In the genomic region with DNA sequence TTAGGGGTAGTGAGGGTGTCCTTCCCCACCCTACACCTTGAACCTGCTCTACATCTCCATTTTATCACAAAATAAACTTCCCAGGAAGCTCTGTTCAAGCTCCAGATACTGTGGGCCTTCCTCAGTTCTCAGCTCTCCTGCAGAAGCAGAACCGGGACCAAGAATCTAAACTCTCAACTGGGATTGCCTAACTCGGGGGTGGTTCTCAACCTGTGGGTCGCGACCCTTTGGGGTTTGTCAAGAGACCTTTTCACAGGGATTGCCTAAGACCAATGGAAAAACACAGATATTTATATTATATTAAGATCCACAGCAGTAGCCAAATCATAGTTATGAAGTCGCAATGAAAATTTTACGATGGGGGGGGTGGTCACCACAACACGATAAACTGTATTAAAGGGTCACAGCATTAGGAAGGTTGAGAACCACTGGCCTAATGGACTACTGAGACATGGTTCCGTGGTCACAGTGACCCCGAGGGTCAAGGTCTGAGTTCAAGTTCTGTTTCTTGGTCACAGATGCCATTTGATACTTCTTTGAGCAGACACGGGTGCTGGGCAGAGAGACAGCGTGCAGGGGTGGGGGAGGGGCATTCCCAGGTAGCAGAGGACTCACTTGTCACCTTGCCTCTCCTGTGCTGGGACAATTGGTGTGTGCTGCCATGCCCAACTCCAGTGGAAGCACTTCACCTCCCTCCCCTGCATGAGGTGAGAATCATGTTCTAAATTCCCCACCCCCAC, we compare ENCODE assay signal across 16 mouse cellular contexts. TPM values are rescaled to one million over a fixed set of nuclear protein-coding genes. Genes with fewer than 3 reads are reported as not detected.
DNase-seq lines count a peak whose midpoint lies in the region; ATAC-seq and TF ChIP-seq lines count a peak whose summit lies in the region.
"Had no signal": no experiment of that assay in that cellular context is flagged by ENCODE, and none has a peak within 500 bp of the region (broad histone marks: within the 10 kb centered on the region; RNA-seq: fewer than 3 reads in every experiment).

No protein-coding gene starts in this region.

- no peak for TF ChIP-seq CTCF in heart, adult 2 months (IDR thresholded peaks at IDR 0.05)

- no peaks in the 10 kb centered on the region for H3K36me3 ChIP-seq in heart, adult 2 months (ENCODE audit: control insufficient read depth, insufficient read depth, low read length)
- no peaks in the 10 kb centered on the region for H3K36me3 ChIP-seq in intestine, embryonic 16.5 days (ENCODE audit: control insufficient read depth, insufficient read depth, low read length)
- no peaks in the 10 kb centered on the region for H3K36me3 ChIP-seq in liver, embryonic 12.5 days
- H3K36me3 ChIP-seq: heart, embryonic 10.5 days had no signal

- TF ChIP-seq POLR2A in heart, adult 2 months (IDR thresholded peaks at IDR 0.05; ENCODE audit: insufficient read depth, low read depth, low read length) = no peak

- no peak overlapping the region for H3K4me2 ChIP-seq in intestine, embryonic 16.5 days (ENCODE audit: low read depth, low read length)
- H3K4me2 ChIP-seq in liver, embryonic 12.5 days = no peak overlapping the region

- peaks cover 11% of the 10 kb centered on the region for H3K4me1 ChIP-seq in heart, adult 2 months (ENCODE audit: control insufficient read depth, insufficient read depth, low read length)
- peaks cover 18% of the 10 kb centered on the region for H3K4me1 ChIP-seq in intestine, embryonic 16.5 days (ENCODE audit: control insufficient read depth, insufficient read depth, low read length)
- peaks cover 27% of the 10 kb centered on the region for H3K4me1 ChIP-seq in liver, embryonic 12.5 days

- peak overlapping the region; percentile 21; the same call in 1 of the 2 replicates for H3K27ac ChIP-seq in heart, adult 2 months
- H3K27ac ChIP-seq in intestine, embryonic 16.5 days (ENCODE audit: low read length) = peak overlapping the region; percentile 69; the same call in 1 of the 2 replicates
- H3K27ac ChIP-seq in liver, embryonic 12.5 days = no peak overlapping the region

- ATAC-seq in intestine, embryonic 16.5 days = peak; percentile 18; the same call in 1 of the 2 replicates
- 0 out of 2 replicates have a peak, but pooled peaks have one; percentile 15 for ATAC-seq in liver, embryonic 12.5 days
- ATAC-seq: activated CD4-positive, CD25-positive, alpha-beta regulatory T cell, adult 4 months; hindbrain, postnatal 0 days had no signal

- no peaks in the 10 kb centered on the region for H3K9me3 ChIP-seq in intestine, embryonic 16.5 days (ENCODE audit: control insufficient read depth, low read length)
- H3K9me3 ChIP-seq in liver, embryonic 12.5 days (replicated peaks) = no peaks in the 10 kb centered on the region
- H3K9me3 ChIP-seq: heart, embryonic 10.5 days had no signal

- DNase-seq in heart, adult 2 months = no peak
- no peak for DNase-seq in heart, postnatal 25 days (ENCODE audit: low spot score)
- peak; percentile 40 to 67 for DNase-seq in lung, adult 18-20 months
- DNase-seq in lung, postnatal 4 days = no peak
- DNase-seq in ovary, postnatal 14 days (ENCODE audit: low spot score) = no peak
- no peak for DNase-seq in yolk sac, embryonic 10.5 days (ENCODE audit: low spot score)
- DNase-seq: gastrocnemius, postnatal 10 days; retina, postnatal 1 day; thymus, postnatal 14 days had no signal

- H3K79me2 ChIP-seq in heart, adult 2 months (replicated peaks; ENCODE audit: control insufficient read depth, insufficient read depth, low read length) = no peaks in the 10 kb centered on the region

- no peak overlapping the region for H3K4me3 ChIP-seq in heart, adult 2 months
- H3K4me3 ChIP-seq in intestine, embryonic 16.5 days (ENCODE audit: low read length) = no peak overlapping the region
- H3K4me3 ChIP-seq in liver, embryonic 12.5 days = no peak overlapping the region
- H3K4me3 ChIP-seq: heart, embryonic 10.5 days had no signal

- WGBS in heart, adult 2 months = 76% methylated on average over 11 of the region's 11 CpGs
- 75% methylated on average over 11 of the region's 11 CpGs for WGBS in intestine, embryonic 16.5 days
- 66% methylated on average over 11 of the region's 11 CpGs for WGBS in liver, embryonic 12.5 days (ENCODE audit: insufficient replicate concordance)

- TF ChIP-seq EP300 in heart, adult 2 months (IDR thresholded peaks at IDR 0.05; ENCODE audit: insufficient read depth, low read depth, low read length) = no peak

- intact Hi-C loops in heart, adult 2 months (cut with DNase I) = loop anchor here (2.0 kb wide), 1 partner anchor 14 kb away; no protein-coding TSS in a partner anchor
- intact Hi-C loops in heart, postnatal 25 days (cut with DNase I) = no loop called here

- H3K27me3 ChIP-seq in heart, adult 2 months (ENCODE audit: control insufficient read depth, insufficient read depth, low read length) = no peaks in the 10 kb centered on the region
- no peaks in the 10 kb centered on the region for H3K27me3 ChIP-seq in intestine, embryonic 16.5 days (replicated peaks; ENCODE audit: control insufficient read depth, insufficient read depth, low read length)
- H3K27me3 ChIP-seq in liver, embryonic 12.5 days (replicated peaks) = no peaks in the 10 kb centered on the region; the same call in 1 of the 2 replicates

- no peak overlapping the region for H3K9ac ChIP-seq in heart, adult 2 months (ENCODE audit: low read depth, low read length)
- no peak overlapping the region for H3K9ac ChIP-seq in intestine, embryonic 16.5 days (ENCODE audit: low read depth, low read length)
- no peak overlapping the region for H3K9ac ChIP-seq in liver, embryonic 12.5 days

RNA-seq across cellular contexts. Expression of gene C130074G19Rik, which starts 12.2 kb away (rescaled TPM):
- 10 to 100 TPM; 13.5 to 18.8 TPM for total RNA-seq in heart, adult 2 months (2021)
- 7.3 and 10.7 TPM in 2 replicates for polyA plus RNA-seq in heart, adult 2 months (2012; rRNA removed)
- total RNA-seq in heart, postnatal 25 days (2021) = 10 to 100 TPM; 17.4 to 18.0 TPM
- 1.8 and 2.0 TPM in 2 replicates for polyA plus RNA-seq in intestine, embryonic 16.5 days (2015; fragmentation: Nextera tagmentation; extraction: Ambion mirVana)
- 1.2 and 1.3 TPM in 2 replicates for polyA plus RNA-seq in liver, embryonic 12.5 days (2016; fragmentation: Nextera tagmentation; extraction: Ambion mirVana)
- total RNA-seq: CH12.LX had no signal
- polyA plus RNA-seq: activated CD4-positive, CD25-positive, alpha-beta regulatory T cell, adult 4 months had no signal

RNA-seq across cellular contexts. Expression of gene Marc2, which starts 24.6 kb away (rescaled TPM):
- total RNA-seq in heart, adult 2 months (2021) = 100 to 1,000 TPM; 106 to 146 TPM
- 41.6 and 56.6 TPM in 2 replicates for polyA plus RNA-seq in heart, adult 2 months (2012; rRNA removed)
- 100 to 1,000 TPM; 106 to 111 TPM for total RNA-seq in heart, postnatal 25 days (2021)
- polyA plus RNA-seq in intestine, embryonic 16.5 days (2015; fragmentation: Nextera tagmentation; extraction: Ambion mirVana) = 404 and 475 TPM in 2 replicates
- polyA plus RNA-seq in liver, embryonic 12.5 days (2016; fragmentation: Nextera tagmentation; extraction: Ambion mirVana) = 171 and 178 TPM in 2 replicates

RNA-seq across cellular contexts. Expression of gene Marc1, which starts 59.7 kb away (rescaled TPM):
- total RNA-seq in heart, adult 2 months (2021) = not detected
- polyA plus RNA-seq in heart, adult 2 months (2012; rRNA removed) = 0.20 and 0.41 TPM in 2 replicates
- not detected for total RNA-seq in heart, postnatal 25 days (2021)
- polyA plus RNA-seq in intestine, embryonic 16.5 days (2015; fragmentation: Nextera tagmentation; extraction: Ambion mirVana) = 1.1 and 1.5 TPM in 2 replicates
- polyA plus RNA-seq in liver, embryonic 12.5 days (2016; fragmentation: Nextera tagmentation; extraction: Ambion mirVana) = 7.2 and 7.3 TPM in 2 replicates
- total RNA-seq: CH12.LX had no signal
- polyA plus RNA-seq: activated CD4-positive, CD25-positive, alpha-beta regulatory T cell, adult 4 months; forebrain, embryonic 14.5 days had no signal

Comparison
In these comparisons a context has a peak if more than half of its experiments do, and no peak if none do; other contexts are left out.
1. DNase-seq: peak in lung, adult 18-20 months (2 of 2); none in heart, adult 2 months (0 of 2), heart, postnatal 25 days (single experiment), lung, postnatal 4 days (0 of 2), ovary, postnatal 14 days (single experiment) and yolk sac, embryonic 10.5 days (single experiment).